Mouse (Mus musculus) heart, adult 2 months (tissue): ENCODE measurements around the gene Fam110c.

Experiments used
- CTCF ChIP-seq: fragments of 200-600 bp; IDR thresholded peaks from 2 replicates; pipeline ENCODE4 v1.8.1; 2022; ENCODE audit warnings: antibody characterized with exemption, mild to moderate bottlenecking, moderate library complexity
- EP300 ChIP-seq: fragments of 200-500 bp; IDR thresholded peaks from 2 replicates; pipeline ENCODE4 v1.6.1; 2011; ENCODE audit warnings: low read depth, low read length, control low read depth; ENCODE audit not compliant: insufficient read depth
- POLR2A ChIP-seq: fragments of 200-500 bp; IDR thresholded peaks from 2 replicates; pipeline ENCODE4 v1.6.1; 2011; ENCODE audit warnings: mild to moderate bottlenecking, low read depth, low read length, control low read depth; ENCODE audit not compliant: insufficient read depth

GRCm38 (mm10) chr12:31122892-31123622 lies 49.4 kb downstream of the Fam110c start:
- TF ChIP-seq POLR2A (no peak), CTCF (no peak), EP300 (no peak)
